Mouse (Mus musculus) hindbrain, embryonic 13.5 days (tissue): ENCODE measurements at regions not wholly inside any gene's neighbourhood (a gene's known extent, or its start where the extent isn't known, plus 50 kb on each side); places are given as distances from the start of the nearest gene placed in this dataset.
A peak's percentile ranks its signal among the peaks of the same experiment; 100 is the strongest.

Experiments
- ATAC-seq: fragments of 200-750 bp; cut with Nextera tagmentation; 2 replicates; pipeline ENCODE4 v1.8.0; 2017; ENCODE audit warnings: moderate TSS enrichment; ENCODE audit not compliant: low FRiP score
- H3K27ac ChIP-seq: fragments of 300-500 bp; sonication (generic); 2 replicates; pipeline ENCODE4 v1.5.1; 2015; ENCODE audit warnings: inconsistent platforms, mild to moderate bottlenecking, moderate library complexity
- H3K27me3 ChIP-seq: fragments of 300-500 bp; sonication (generic); 2 replicates; pipeline ENCODE4 v1.6.1; 2015; ENCODE audit warnings: mild to moderate bottlenecking, inconsistent platforms
- H3K36me3 ChIP-seq: fragments of 300-500 bp; sonication (generic); 2 replicates; pipeline ENCODE4 v1.6.1; 2015; ENCODE audit warnings: mild to moderate bottlenecking, inconsistent platforms
- H3K4me1 ChIP-seq: fragments of 300-500 bp; sonication (generic); replicated peaks from 2 replicates; pipeline ENCODE4 v1.6.1; 2015; ENCODE audit warnings: inconsistent platforms
- H3K4me2 ChIP-seq: fragments of 300-500 bp; sonication (generic); 2 replicates; pipeline ENCODE4 v1.6.1; 2015; ENCODE audit warnings: inconsistent platforms, mild to moderate bottlenecking, moderate library complexity
- H3K4me3 ChIP-seq: fragments of 300-500 bp; sonication (generic); 2 replicates; pipeline ENCODE4 v1.5.1; 2015; ENCODE audit warnings: mild to moderate bottlenecking, inconsistent platforms
- H3K9ac ChIP-seq: fragments of 300-500 bp; sonication (generic); 2 replicates; pipeline ENCODE4 v1.6.1; 2015; ENCODE audit warnings: mild to moderate bottlenecking, inconsistent platforms
- H3K9me3 ChIP-seq: fragments of 300-500 bp; sonication (generic); 2 replicates; pipeline ENCODE4 v1.6.1; 2016; ENCODE audit warnings: inconsistent platforms
- WGBS: fragments of 180-500 bp; shearing (Covaris S2); methylation state at CpG from one replicate; pipeline ENCODE4 v1.1.7; 2015; 5-methylcytosine and 5-hydroxymethylcytosine counted together

- Histone ChIP-seq H3K4me2 (no peak overlapping the region), H3K9ac (0 out of 2 replicates have a peak overlapping the region, but pooled peaks have one; percentile 39), H3K9me3 (no peaks in the 10 kb centered on the region), H3K27me3 (no peaks in the 10 kb centered on the region), H3K27ac (no peak overlapping the region), H3K36me3 (no peaks in the 10 kb centered on the region), H3K4me1 (no peaks in the 10 kb centered on the region), H3K4me3 (no peak overlapping the region)
- no peak for ATAC-seq
- WGBS: 69% methylated on average over 9 of the region's 9 CpGs
Observed at GRCm38 (mm10) chr3:41155132-41155760, 72.4 kb upstream of the Pgrmc2 start.

GRCm38 (mm10) chr3:41154402-41154801, 71.6 kb upstream of the Pgrmc2 start:
- Histone ChIP-seq H3K36me3 (no peaks in the 10 kb centered on the region), H3K27me3 (no peaks in the 10 kb centered on the region), H3K4me2 (no peak overlapping the region), H3K9ac (no peak overlapping the region), H3K4me1 (no peaks in the 10 kb centered on the region), H3K4me3 (no peak overlapping the region), H3K27ac (no peak overlapping the region), H3K9me3 (no peaks in the 10 kb centered on the region)
- 78% methylated on average over 1 of the region's 1 CpGs for WGBS
- ATAC-seq: no peak

- Histone ChIP-seq H3K9me3 (no peaks in the 10 kb centered on the region), H3K27ac (no peak overlapping the region), H3K9ac (no peak overlapping the region), H3K27me3 (no peaks in the 10 kb centered on the region), H3K4me2 (no peak overlapping the region), H3K36me3 (no peaks in the 10 kb centered on the region), H3K4me1 (no peaks in the 10 kb centered on the region), H3K4me3 (no peak overlapping the region)
- no peak for ATAC-seq
- 89% methylated on average over 7 of the region's 7 CpGs for WGBS
Observed at GRCm38 (mm10) chr3:41151989-41152388, 69.1 kb upstream of the Pgrmc2 start.

DNA sequence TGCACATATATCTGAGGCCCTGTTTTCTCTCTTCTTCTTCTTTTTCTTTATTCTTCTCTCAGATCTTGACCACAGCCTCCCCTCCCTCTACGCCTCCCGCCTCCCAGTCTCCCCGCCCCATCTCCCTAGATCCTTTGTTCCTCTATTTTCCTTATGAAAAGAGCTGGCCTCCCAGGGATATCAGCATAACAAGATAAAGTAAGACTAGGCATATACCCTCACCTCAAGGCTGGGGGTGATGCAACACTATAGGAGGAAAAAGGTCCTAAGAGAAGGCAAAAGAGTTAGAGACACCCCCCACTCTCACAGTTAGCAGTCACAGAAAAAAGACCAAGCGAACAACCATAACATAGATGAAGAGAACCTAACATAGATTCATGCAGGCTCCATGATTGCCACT, 57.5 kb upstream of the Pgrmc2 start:
- no peak overlapping the region for H3K4me3 ChIP-seq
- no peak overlapping the region for H3K27ac ChIP-seq
- ATAC-seq: no peak
- no peaks in the 10 kb centered on the region for H3K36me3 ChIP-seq
- H3K4me1 ChIP-seq: no peaks in the 10 kb centered on the region
- H3K9ac ChIP-seq: no peak overlapping the region
- WGBS: 91% methylated on average over 4 of the region's 4 CpGs
- no peaks in the 10 kb centered on the region for H3K27me3 ChIP-seq
- H3K4me2 ChIP-seq: no peak overlapping the region
- peaks cover 15% of the 10 kb centered on the region; the same call in 1 of the 2 replicates for H3K9me3 ChIP-seq

DNA sequence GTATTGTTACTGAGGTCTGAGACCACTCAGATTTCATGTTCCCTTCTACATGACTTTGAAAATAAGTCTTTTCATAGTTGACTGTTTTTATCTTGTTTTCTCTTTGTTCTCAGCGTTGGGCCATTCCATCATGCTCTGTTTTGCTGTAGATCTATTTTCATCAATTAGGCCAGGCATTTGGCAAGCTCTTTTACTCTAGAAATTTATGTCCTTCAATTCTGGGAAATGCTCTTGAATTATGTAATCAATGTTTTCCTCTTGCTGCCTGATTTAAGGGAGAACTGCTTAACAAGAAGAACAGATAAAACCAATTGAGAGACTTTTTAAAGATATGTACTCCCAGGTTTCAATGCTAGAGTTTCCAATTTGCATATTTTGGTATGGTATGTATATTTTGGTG, 55.1 kb upstream of the Pgrmc2 start:
- WGBS: 86% methylated on average over 1 of the region's 1 CpGs
- no peak for ATAC-seq
- Histone ChIP-seq H3K4me3 (no peak overlapping the region), H3K27ac (no peak overlapping the region), H3K27me3 (no peaks in the 10 kb centered on the region), H3K9ac (no peak overlapping the region), H3K4me1 (no peaks in the 10 kb centered on the region), H3K36me3 (no peaks in the 10 kb centered on the region), H3K4me2 (no peak overlapping the region), H3K9me3 (peaks cover 15% of the 10 kb centered on the region; the same call in 1 of the 2 replicates)

DNA sequence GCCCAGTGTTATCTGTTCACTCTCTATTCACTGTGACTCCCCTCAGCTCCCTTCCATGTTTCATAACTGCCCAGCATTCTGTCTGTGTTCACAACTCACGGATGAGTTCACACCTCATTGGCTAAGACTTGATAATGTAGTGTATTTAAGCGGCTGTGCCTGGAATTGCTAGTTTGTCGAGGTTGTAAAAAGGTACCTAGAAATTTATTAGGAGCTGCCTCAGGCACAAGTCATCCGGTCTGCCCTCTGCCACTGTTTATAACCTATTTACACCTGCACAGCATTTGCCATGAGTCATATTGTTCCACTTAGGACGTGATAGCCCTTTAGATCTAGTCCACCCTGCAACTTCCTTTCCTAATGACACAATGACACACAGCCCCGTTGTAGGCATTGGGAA, 50.0 kb upstream of the Pgrmc2 start:
- ATAC-seq: no peak
- Histone ChIP-seq H3K36me3 (no peaks in the 10 kb centered on the region), H3K4me1 (no peaks in the 10 kb centered on the region), H3K4me3 (no peak overlapping the region), H3K27ac (no peak overlapping the region), H3K9me3 (no peaks in the 10 kb centered on the region), H3K4me2 (no peak overlapping the region), H3K9ac (no peak overlapping the region), H3K27me3 (no peaks in the 10 kb centered on the region)
- WGBS: 80% methylated on average over 6 of the region's 6 CpGs
